Mouse (Mus musculus): Measurements from ENCODE around the gene Pex16. TPM values are rescaled to one million over a fixed set of nuclear protein-coding genes. Genes with fewer than 3 reads are reported as not detected.
"Not testable (repeated sequence)": the region's sequence is repeated elsewhere in the genome, so short reads cannot be mapped to it uniquely, and the experiment has no call there.

Gene Pex16
- polyA plus RNA-seq, 1 experiment from 2014 or later: 22.4 TPM

GRCm38 (mm10) chr2:92389645-92390044 lies 15.2 kb downstream of the Pex16 start:
- Histone ChIP-seq H3K9ac (ENCODE audit: low read length) (no peak overlapping the region), H3K4me1 (ENCODE audit: control insufficient read depth, insufficient read depth, low read length) (peaks cover 48% of the 10 kb centered on the region), H3K4me2 (ENCODE audit: low read depth) (peak overlapping the region; percentile 89), H3K4me3 (ENCODE audit: low read depth, low read length) (no peak overlapping the region), H3K9me3 (ENCODE audit: control insufficient read depth, low read length) (no peaks in the 10 kb centered on the region), H3K27ac (ENCODE audit: low read depth, low read length) (peak overlapping the region; percentile 67; the same call in 1 of the 2 replicates), H3K36me3 (ENCODE audit: control insufficient read depth, insufficient read depth, low read length) (peaks cover 12% of the 10 kb centered on the region), H3K27me3 (ENCODE audit: control insufficient read depth, insufficient read depth, low read length) (no peaks in the 10 kb centered on the region)
- no peak for ATAC-seq (ENCODE audit: insufficient read depth, low FRiP score, low TSS enrichment)
- WGBS: 5% methylated on average over 10 of the region's 10 CpGs
- no peak for DNase-seq (ENCODE audit: low spot score)

- DNase-seq (ENCODE audit: low spot score): no peak
- H3K4me2 ChIP-seq (ENCODE audit: low read depth): peak overlapping the region; percentile 89
- WGBS: 85% methylated on average over 6 of the region's 6 CpGs
- ATAC-seq (ENCODE audit: insufficient read depth, low FRiP score, low TSS enrichment): no peak
- H3K27me3 ChIP-seq (ENCODE audit: control insufficient read depth, insufficient read depth, low read length): no peaks in the 10 kb centered on the region
- H3K4me3 ChIP-seq (ENCODE audit: low read depth, low read length): no peak overlapping the region
- no peak overlapping the region for H3K9ac ChIP-seq (ENCODE audit: low read length)
- no peak overlapping the region for H3K27ac ChIP-seq (ENCODE audit: low read depth, low read length)
- H3K4me1 ChIP-seq (ENCODE audit: control insufficient read depth, insufficient read depth, low read length): peaks cover 48% of the 10 kb centered on the region
- no peaks in the 10 kb centered on the region for H3K9me3 ChIP-seq (ENCODE audit: control insufficient read depth, low read length)
- peaks cover 12% of the 10 kb centered on the region for H3K36me3 ChIP-seq (ENCODE audit: control insufficient read depth, insufficient read depth, low read length)
Measured at GRCm38 (mm10) chr2:92390206-92390930, 15.9 kb downstream of the Pex16 start.

- H3K27me3 ChIP-seq (ENCODE audit: control insufficient read depth, insufficient read depth, low read length): no peaks in the 10 kb centered on the region
- H3K4me3 ChIP-seq (ENCODE audit: low read depth, low read length): 0 out of 2 replicates have a peak overlapping the region, but pooled peaks have one; percentile 39
- H3K27ac ChIP-seq (ENCODE audit: low read depth, low read length): peak overlapping the region; percentile 93
- DNase-seq (ENCODE audit: low spot score): no peak
- no peak for ATAC-seq (ENCODE audit: insufficient read depth, low FRiP score, low TSS enrichment)
- H3K36me3 ChIP-seq (ENCODE audit: control insufficient read depth, insufficient read depth, low read length): peaks cover 7% of the 10 kb centered on the region
- WGBS: 92% methylated on average over 8 of the region's 8 CpGs
- H3K4me2 ChIP-seq (ENCODE audit: low read depth): peak overlapping the region; percentile 58
- no peak overlapping the region for H3K9ac ChIP-seq (ENCODE audit: low read length)
- H3K9me3 ChIP-seq (ENCODE audit: control insufficient read depth, low read length): no peaks in the 10 kb centered on the region
- peaks cover 48% of the 10 kb centered on the region for H3K4me1 ChIP-seq (ENCODE audit: control insufficient read depth, insufficient read depth, low read length)
Measured at GRCm38 (mm10) chr2:92391116-92391515, 16.6 kb downstream of the Pex16 start.

- WGBS: 22% methylated on average over 11 of the region's 11 CpGs
- no peak for DNase-seq (ENCODE audit: low spot score)
- Histone ChIP-seq H3K9ac (ENCODE audit: low read length) (peak overlapping the region; percentile 62), H3K36me3 (ENCODE audit: control insufficient read depth, insufficient read depth, low read length) (peaks cover 2% of the 10 kb centered on the region), H3K4me2 (ENCODE audit: low read depth) (peak overlapping the region; percentile 58), H3K27me3 (ENCODE audit: control insufficient read depth, insufficient read depth, low read length) (no peaks in the 10 kb centered on the region), H3K27ac (ENCODE audit: low read depth, low read length) (peak overlapping the region; percentile 93), H3K4me3 (ENCODE audit: low read depth, low read length) (peak overlapping the region; percentile 39), H3K4me1 (ENCODE audit: control insufficient read depth, insufficient read depth, low read length) (peaks cover 48% of the 10 kb centered on the region), H3K9me3 (ENCODE audit: control insufficient read depth, low read length) (no peaks in the 10 kb centered on the region)
- ATAC-seq (ENCODE audit: insufficient read depth, low FRiP score, low TSS enrichment): 0 out of 2 replicates have a peak, but pooled peaks have one; percentile 0
Measured at GRCm38 (mm10) chr2:92391703-92392317, 17.3 kb downstream of the Pex16 start.

- H3K4me2 ChIP-seq (ENCODE audit: low read depth): peak overlapping the region; percentile 58
- H3K4me3 ChIP-seq (ENCODE audit: low read depth, low read length): peak overlapping the region; percentile 39
- no peaks in the 10 kb centered on the region for H3K36me3 ChIP-seq (ENCODE audit: control insufficient read depth, insufficient read depth, low read length)
- H3K4me1 ChIP-seq (ENCODE audit: control insufficient read depth, insufficient read depth, low read length): peaks cover 54% of the 10 kb centered on the region
- ATAC-seq (ENCODE audit: insufficient read depth, low FRiP score, low TSS enrichment) (0 out of 2 replicates have a peak, but pooled peaks have one; percentile 7), DNase-seq (ENCODE audit: low spot score) (peak; percentile 84)
- peak overlapping the region; percentile 62 for H3K9ac ChIP-seq (ENCODE audit: low read length)
- no peaks in the 10 kb centered on the region for H3K9me3 ChIP-seq (ENCODE audit: control insufficient read depth, low read length)
- no peaks in the 10 kb centered on the region for H3K27me3 ChIP-seq (ENCODE audit: control insufficient read depth, insufficient read depth, low read length)
- H3K27ac ChIP-seq (ENCODE audit: low read depth, low read length): peak overlapping the region; percentile 93
- WGBS: 3% methylated on average over 26 of the region's 26 CpGs
Measured at GRCm38 (mm10) chr2:92392318-92393264, 18.1 kb downstream of the Pex16 start.

DNA sequence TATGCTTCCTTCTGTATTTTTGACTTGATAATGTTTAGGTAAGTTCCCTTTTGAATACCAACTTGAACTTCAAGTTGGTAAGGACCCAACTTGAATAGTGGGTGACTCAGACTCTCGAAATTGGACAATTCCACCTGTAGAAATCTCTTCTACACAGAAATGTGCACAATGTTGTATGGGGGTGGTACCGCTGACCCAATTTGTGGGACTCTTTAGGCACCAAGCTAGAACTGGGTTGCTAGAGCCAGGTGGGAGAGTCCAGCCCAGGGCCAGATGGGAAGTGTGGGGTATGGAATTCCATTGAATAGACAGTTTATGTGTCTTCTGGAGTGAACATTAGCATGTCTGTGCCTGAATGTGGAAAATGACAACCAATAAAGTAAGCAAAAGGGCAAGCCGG lies 21.1 kb downstream of the Pex16 start:
- Histone ChIP-seq H3K27me3 (ENCODE audit: control insufficient read depth, insufficient read depth, low read length) (no peaks in the 10 kb centered on the region), H3K27ac (ENCODE audit: low read depth, low read length) (no peak overlapping the region), H3K4me2 (ENCODE audit: low read depth) (no peak overlapping the region), H3K9ac (ENCODE audit: low read length) (no peak overlapping the region), H3K4me3 (ENCODE audit: low read depth, low read length) (no peak overlapping the region), H3K4me1 (ENCODE audit: control insufficient read depth, insufficient read depth, low read length) (peaks cover 40% of the 10 kb centered on the region), H3K9me3 (ENCODE audit: control insufficient read depth, low read length) (no peaks in the 10 kb centered on the region), H3K36me3 (ENCODE audit: control insufficient read depth, insufficient read depth, low read length) (no peaks in the 10 kb centered on the region)
- DNase-seq (ENCODE audit: low spot score) (no peak), ATAC-seq (ENCODE audit: insufficient read depth, low FRiP score, low TSS enrichment) (no peak)
- WGBS: 90% methylated on average over 3 of the region's 3 CpGs

- Histone ChIP-seq H3K27me3 (ENCODE audit: control insufficient read depth, insufficient read depth, low read length) (no peaks in the 10 kb centered on the region), H3K4me3 (ENCODE audit: low read depth, low read length) (no peak overlapping the region), H3K9ac (ENCODE audit: low read length) (no peak overlapping the region), H3K36me3 (ENCODE audit: control insufficient read depth, insufficient read depth, low read length) (no peaks in the 10 kb centered on the region), H3K4me2 (ENCODE audit: low read depth) (no peak overlapping the region), H3K27ac (ENCODE audit: low read depth, low read length) (no peak overlapping the region), H3K9me3 (ENCODE audit: control insufficient read depth, low read length) (no peaks in the 10 kb centered on the region), H3K4me1 (ENCODE audit: control insufficient read depth, insufficient read depth, low read length) (peaks cover 26% of the 10 kb centered on the region)
- ATAC-seq (ENCODE audit: insufficient read depth, low FRiP score, low TSS enrichment) (no peak), DNase-seq (ENCODE audit: low spot score) (no peak)
- 80% methylated on average over 1 of the region's 1 CpGs for WGBS
Measured at GRCm38 (mm10) chr2:92397436-92397835, 23.0 kb downstream of the Pex16 start.

DNA sequence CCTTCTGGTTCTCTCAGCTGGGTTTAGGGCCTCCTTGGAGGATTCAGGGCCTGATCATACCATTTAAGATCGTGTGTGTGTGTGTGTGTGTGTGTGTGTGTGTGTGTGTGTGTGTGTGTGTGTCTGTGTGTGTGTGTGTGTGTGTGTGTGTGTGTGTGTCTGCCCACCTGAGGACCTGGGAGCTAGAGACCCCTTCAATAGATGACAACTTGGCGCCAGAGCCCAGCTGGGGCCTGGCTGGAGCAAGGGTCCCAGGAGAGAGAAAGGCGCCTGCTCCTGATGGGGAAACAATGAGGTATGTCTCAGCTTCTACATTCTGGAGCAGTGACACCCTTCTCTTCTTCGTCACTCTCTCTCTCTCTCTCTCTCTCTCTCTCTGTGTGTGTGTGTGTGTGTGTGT lies 25.4 kb downstream of the Pex16 start:
- ATAC-seq (ENCODE audit: insufficient read depth, low FRiP score, low TSS enrichment); H3K9me3 ChIP-seq (ENCODE audit: control insufficient read depth, low read length); H3K27ac ChIP-seq (ENCODE audit: low read depth, low read length); DNase-seq (ENCODE audit: low spot score); H3K4me3 ChIP-seq (ENCODE audit: low read depth, low read length); H3K27me3 ChIP-seq (ENCODE audit: control insufficient read depth, insufficient read depth, low read length); H3K9ac ChIP-seq (ENCODE audit: low read length); H3K36me3 ChIP-seq (ENCODE audit: control insufficient read depth, insufficient read depth, low read length): not testable (repeated sequence)
- 75% methylated on average over 1 of the region's 4 CpGs for WGBS
- H3K4me2 ChIP-seq (ENCODE audit: low read depth): peak overlapping the region; percentile 64
- peaks cover 19% of the 10 kb centered on the region for H3K4me1 ChIP-seq (ENCODE audit: control insufficient read depth, insufficient read depth, low read length)
